Mouse (Mus musculus): ENCODE data around the gene Trim63. TPM values are rescaled to one million over a fixed set of nuclear protein-coding genes. Genes with fewer than 3 reads are reported as not detected.

The Trim63 gene
- polyA plus RNA-seq, 1 experiment from 2014 or later: 2.4 TPM

GRCm38 (mm10) chr4:134350641-134351040 is 35.7 kb downstream of the Trim63 start:
- WGBS: 82% methylated on average over 6 of the region's 6 CpGs
- peaks cover 10% of the 10 kb centered on the region for H3K4me1 ChIP-seq (replicated peaks; ENCODE audit: insufficient read depth, low read length)
- no peaks in the 10 kb centered on the region for H3K36me3 ChIP-seq (ENCODE audit: insufficient read depth, low read length)
- ATAC-seq (replicated peaks; ENCODE audit: low FRiP score, low read depth) (no peak), DNase-seq (ENCODE audit: low spot score) (no peak)
- no peak overlapping the region for H3K27ac ChIP-seq
- no peak overlapping the region for H3K4me3 ChIP-seq (replicated peaks; ENCODE audit: low read depth, low read length)
- no peaks in the 10 kb centered on the region for H3K9me3 ChIP-seq (replicated peaks; ENCODE audit: low read length)
- no peak overlapping the region for H3K4me2 ChIP-seq (ENCODE audit: low read length)
- no peaks in the 10 kb centered on the region for H3K27me3 ChIP-seq (ENCODE audit: insufficient read depth, low read length)
- no peak for TF ChIP-seq CTCF (IDR thresholded peaks at IDR 0.05; ENCODE audit: low read depth)
- no peak overlapping the region for H3K9ac ChIP-seq (ENCODE audit: low read depth, low read length)

- Histone ChIP-seq H3K27me3 (ENCODE audit: insufficient read depth, low read length) (no peaks in the 10 kb centered on the region), H3K4me2 (ENCODE audit: low read length) (no peak overlapping the region), H3K4me1 (replicated peaks; ENCODE audit: insufficient read depth, low read length) (peaks cover 19% of the 10 kb centered on the region), H3K36me3 (ENCODE audit: insufficient read depth, low read length) (no peaks in the 10 kb centered on the region), H3K27ac (no peak overlapping the region), H3K9me3 (replicated peaks; ENCODE audit: low read length) (no peaks in the 10 kb centered on the region), H3K9ac (ENCODE audit: low read depth, low read length) (no peak overlapping the region), H3K4me3 (replicated peaks; ENCODE audit: low read depth, low read length) (no peak overlapping the region)
- 32% methylated on average over 17 of the region's 18 CpGs for WGBS
- no peak for ATAC-seq (replicated peaks; ENCODE audit: low FRiP score, low read depth)
- no peak for TF ChIP-seq CTCF (IDR thresholded peaks at IDR 0.05; ENCODE audit: low read depth)
- peak; percentile 41 for DNase-seq (ENCODE audit: low spot score)
Measured at GRCm38 (mm10) chr4:134351329-134352260, 36.7 kb downstream of the Trim63 start.

GRCm38 (mm10) chr4:134352261-134352707 is 37.4 kb downstream of the Trim63 start:
- WGBS: 69% methylated on average over 12 of the region's 12 CpGs
- DNase-seq (ENCODE audit: low spot score) (no peak), ATAC-seq (replicated peaks; ENCODE audit: low FRiP score, low read depth) (no peak)
- Histone ChIP-seq H3K27ac (no peak overlapping the region), H3K4me2 (ENCODE audit: low read length) (no peak overlapping the region), H3K9me3 (replicated peaks; ENCODE audit: low read length) (no peaks in the 10 kb centered on the region), H3K4me3 (replicated peaks; ENCODE audit: low read depth, low read length) (no peak overlapping the region), H3K27me3 (ENCODE audit: insufficient read depth, low read length) (no peaks in the 10 kb centered on the region), H3K4me1 (replicated peaks; ENCODE audit: insufficient read depth, low read length) (peaks cover 20% of the 10 kb centered on the region), H3K9ac (ENCODE audit: low read depth, low read length) (no peak overlapping the region), H3K36me3 (ENCODE audit: insufficient read depth, low read length) (no peaks in the 10 kb centered on the region)
- no peak for TF ChIP-seq CTCF (IDR thresholded peaks at IDR 0.05; ENCODE audit: low read depth)

GRCm38 (mm10) chr4:134352929-134353328 is 38.0 kb downstream of the Trim63 start:
- no peak overlapping the region for H3K4me2 ChIP-seq (ENCODE audit: low read length)
- ATAC-seq (replicated peaks; ENCODE audit: low FRiP score, low read depth) (no peak), DNase-seq (ENCODE audit: low spot score) (peak; percentile 48)
- WGBS: 45% methylated on average over 7 of the region's 7 CpGs
- TF ChIP-seq CTCF (IDR thresholded peaks at IDR 0.05; ENCODE audit: low read depth): no peak
- no peak overlapping the region for H3K9ac ChIP-seq (ENCODE audit: low read depth, low read length)
- H3K36me3 ChIP-seq (ENCODE audit: insufficient read depth, low read length): no peaks in the 10 kb centered on the region
- peaks cover 20% of the 10 kb centered on the region for H3K4me1 ChIP-seq (replicated peaks; ENCODE audit: insufficient read depth, low read length)
- H3K9me3 ChIP-seq (replicated peaks; ENCODE audit: low read length): no peaks in the 10 kb centered on the region
- H3K27ac ChIP-seq: no peak overlapping the region
- no peaks in the 10 kb centered on the region for H3K27me3 ChIP-seq (ENCODE audit: insufficient read depth, low read length)
- no peak overlapping the region for H3K4me3 ChIP-seq (replicated peaks; ENCODE audit: low read depth, low read length)

GRCm38 (mm10) chr4:134353527-134354409 is 38.8 kb downstream of the Trim63 start:
- H3K4me2 ChIP-seq (ENCODE audit: low read length): no peak overlapping the region
- H3K9ac ChIP-seq (ENCODE audit: low read depth, low read length): no peak overlapping the region
- no peak overlapping the region for H3K27ac ChIP-seq
- peaks cover 20% of the 10 kb centered on the region for H3K4me1 ChIP-seq (replicated peaks; ENCODE audit: insufficient read depth, low read length)
- H3K9me3 ChIP-seq (replicated peaks; ENCODE audit: low read length): no peaks in the 10 kb centered on the region
- no peaks in the 10 kb centered on the region for H3K36me3 ChIP-seq (ENCODE audit: insufficient read depth, low read length)
- TF ChIP-seq CTCF (IDR thresholded peaks at IDR 0.05; ENCODE audit: low read depth): no peak
- ATAC-seq (replicated peaks; ENCODE audit: low FRiP score, low read depth) (no peak), DNase-seq (ENCODE audit: low spot score) (no peak)
- no peak overlapping the region for H3K4me3 ChIP-seq (replicated peaks; ENCODE audit: low read depth, low read length)
- 50% methylated on average over 5 of the region's 5 CpGs for WGBS
- H3K27me3 ChIP-seq (ENCODE audit: insufficient read depth, low read length): no peaks in the 10 kb centered on the region

GRCm38 (mm10) chr4:134355841-134356452 is 41.0 kb downstream of the Trim63 start:
- no peak overlapping the region for H3K4me3 ChIP-seq (replicated peaks; ENCODE audit: low read depth, low read length)
- peak; percentile 46 for DNase-seq (ENCODE audit: low spot score)
- peaks cover 18% of the 10 kb centered on the region for H3K4me1 ChIP-seq (replicated peaks; ENCODE audit: insufficient read depth, low read length)
- peak overlapping the region; percentile 66 for H3K27ac ChIP-seq
- peak; percentile 65 for ATAC-seq (replicated peaks; ENCODE audit: low FRiP score, low read depth)
- no peak for TF ChIP-seq CTCF (IDR thresholded peaks at IDR 0.05; ENCODE audit: low read depth)
- H3K9me3 ChIP-seq (replicated peaks; ENCODE audit: low read length): no peaks in the 10 kb centered on the region
- no peaks in the 10 kb centered on the region for H3K36me3 ChIP-seq (ENCODE audit: insufficient read depth, low read length)
- no peak overlapping the region for H3K4me2 ChIP-seq (ENCODE audit: low read length)
- WGBS: 18% methylated on average over 16 of the region's 16 CpGs
- H3K9ac ChIP-seq (ENCODE audit: low read depth, low read length): no peak overlapping the region
- no peaks in the 10 kb centered on the region for H3K27me3 ChIP-seq (ENCODE audit: insufficient read depth, low read length)

Measured in kidney, postnatal 0 days (tissue).